Mouse (Mus musculus) hindbrain, embryonic 12.5 days (tissue): ENCODE measurements around the gene Gm12355. TPM values are rescaled to one million over a fixed set of nuclear protein-coding genes. Genes with fewer than 3 reads are reported as not detected.
A peak's percentile ranks its signal among the peaks of the same experiment; 100 is the strongest.

ENCODE experiments used
- ATAC-seq: fragments of 200-750 bp; cut with Nextera tagmentation; 2 replicates; pipeline ENCODE4 v1.8.0; 2017; ENCODE audit warnings: moderate TSS enrichment; ENCODE audit not compliant: low FRiP score
- H3K27ac ChIP-seq: fragments of 300-500 bp; sonication (generic); 2 replicates; pipeline ENCODE4 v1.5.1; 2016; ENCODE audit warnings: mild to moderate bottlenecking
- H3K27me3 ChIP-seq: fragments of 300-500 bp; sonication (generic); 2 replicates; pipeline ENCODE4 v1.6.1; 2016; ENCODE audit warnings: mild to moderate bottlenecking
- H3K36me3 ChIP-seq: fragments of 300-500 bp; sonication (generic); 2 replicates; pipeline ENCODE4 v1.6.1; 2016; ENCODE audit warnings: mild to moderate bottlenecking
- H3K4me1 ChIP-seq: fragments of 300-500 bp; sonication (generic); 2 replicates; pipeline ENCODE4 v1.6.1; 2016
- H3K4me2 ChIP-seq: fragments of 300-500 bp; sonication (generic); replicated peaks from 2 replicates; pipeline ENCODE4 v1.6.1; 2016; ENCODE audit warnings: mild to moderate bottlenecking
- H3K4me3 ChIP-seq: fragments of 300-500 bp; sonication (generic); 2 replicates; pipeline ENCODE4 v1.5.1; 2016; ENCODE audit warnings: mild to moderate bottlenecking
- H3K9ac ChIP-seq: fragments of 300-500 bp; sonication (generic); 2 replicates; pipeline ENCODE4 v1.6.1; 2016; ENCODE audit warnings: mild to moderate bottlenecking, moderate library complexity
- H3K9me3 ChIP-seq: fragments of 300-500 bp; sonication (generic); replicated peaks from 2 replicates; pipeline ENCODE4 v1.6.1; 2016; ENCODE audit warnings: mild to moderate bottlenecking
- WGBS: fragments of 180-500 bp; shearing (Covaris S2); methylation state at CpG from one replicate; pipeline ENCODE4 v1.1.7; 2016; 5-methylcytosine and 5-hydroxymethylcytosine counted together
- polyA plus RNA-seq: library from polyadenylated mRNA; unstranded; fragments of >200 nt; fragmentation: Nextera tagmentation; extraction: Ambion mirVana; gene quantifications from 2 replicates; pipeline ENCODE4 v1.2.1, GENCODE M21; 2016

Gene Gm12355
- polyA plus RNA-seq, 1 experiment from 2014 or later, result 0.49 TPM

DNA sequence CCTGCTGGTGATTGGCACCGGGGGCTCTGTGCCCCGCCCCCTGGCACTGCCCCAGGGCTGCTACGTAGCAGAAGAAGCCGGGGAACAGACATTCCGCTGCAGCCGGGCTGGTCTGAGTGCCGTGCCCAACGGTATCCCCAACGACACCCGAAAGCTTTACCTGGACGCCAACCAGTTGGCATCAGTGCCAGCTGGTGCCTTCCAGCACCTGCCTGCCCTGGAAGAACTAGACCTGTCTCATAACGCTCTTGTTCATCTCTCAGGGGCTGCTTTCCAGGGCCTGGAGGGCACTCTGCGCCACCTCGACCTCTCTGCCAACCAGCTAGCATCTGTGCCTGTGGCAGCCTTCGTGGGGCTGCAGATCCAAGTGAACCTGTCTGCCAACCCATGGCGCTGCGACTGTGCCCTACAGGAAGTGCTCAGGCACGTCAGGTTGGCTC is 26.6 kb downstream of the Gm12355 start:
- 65% methylated on average over 18 of the region's 18 CpGs for WGBS
- Histone ChIP-seq H3K36me3 (no peaks in the 10 kb centered on the region), H3K9me3 (no peaks in the 10 kb centered on the region), H3K9ac (no peak overlapping the region), H3K27me3 (peaks cover 43% of the 10 kb centered on the region), H3K4me2 (no peak overlapping the region), H3K4me1 (peaks cover 7% of the 10 kb centered on the region), H3K27ac (no peak overlapping the region), H3K4me3 (no peak overlapping the region)
- ATAC-seq, result no peak

GRCm38 (mm10) chr11:98597991-98598390 is 27.5 kb downstream of the Gm12355 start, which contains the start of gene Lrrc3c:
Lrrc3c (plus strand) TSS chr11:98598291.
- H3K4me2 ChIP-seq, result no peak within 1 kb of the TSS
- WGBS, result 79% methylated on average over 8 of the region's 8 CpGs
- no peak within 1 kb of the TSS for H3K9ac ChIP-seq

DNA sequence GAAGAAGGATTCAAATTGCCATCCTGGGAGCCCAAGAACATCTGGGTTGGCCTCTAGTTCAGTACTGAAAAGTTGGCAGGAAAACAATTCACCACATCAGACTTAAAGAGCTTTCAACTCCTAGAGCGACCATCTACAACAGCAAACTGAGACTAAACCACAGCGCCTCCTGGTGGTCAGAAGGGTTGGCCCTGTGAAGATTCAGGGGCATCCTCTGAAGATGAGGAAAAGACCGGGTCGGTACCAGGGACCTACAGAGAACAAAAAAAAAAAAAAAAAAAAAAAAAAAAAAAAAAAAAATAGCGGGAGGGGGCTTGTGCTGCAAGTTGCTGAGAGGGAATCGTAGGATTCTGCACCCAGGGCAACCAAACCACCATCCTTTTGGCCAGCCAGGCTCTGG is 28.1 kb downstream of the Gm12355 start:
- Histone ChIP-seq H3K4me3 (no peak overlapping the region), H3K4me2 (no peak overlapping the region), H3K27ac (no peak overlapping the region), H3K9me3 (no peaks in the 10 kb centered on the region), H3K4me1 (peaks cover 5% of the 10 kb centered on the region), H3K36me3 (no peaks in the 10 kb centered on the region), H3K9ac (no peak overlapping the region), H3K27me3 (peaks cover 46% of the 10 kb centered on the region)
- 36% methylated on average over 6 of the region's 6 CpGs for WGBS
- ATAC-seq, result no peak

More at GRCm38 (mm10) chr11:98597991-98598390, 27.5 kb downstream of the Gm12355 start, which contains the start of gene Lrrc3c:
- no peak within 1 kb of the TSS for H3K27ac ChIP-seq
- peaks cover 7% of the 10 kb centered on the region for H3K4me1 ChIP-seq
- H3K9me3 ChIP-seq, result no peaks in the 10 kb centered on the region
- no peak within 1 kb of the TSS for H3K4me3 ChIP-seq
- no peaks in the 10 kb centered on the region for H3K36me3 ChIP-seq
- no peak for ATAC-seq
- peaks cover 43% of the 10 kb centered on the region for H3K27me3 ChIP-seq

GRCm38 (mm10) chr11:98595955-98596354 is 29.5 kb downstream of the Gm12355 start:
- ATAC-seq, result no peak
- Histone ChIP-seq H3K4me2 (no peak overlapping the region), H3K9me3 (no peaks in the 10 kb centered on the region), H3K9ac (no peak overlapping the region), H3K27me3 (peaks cover 38% of the 10 kb centered on the region), H3K36me3 (no peaks in the 10 kb centered on the region), H3K27ac (no peak overlapping the region), H3K4me3 (no peak overlapping the region), H3K4me1 (no peaks in the 10 kb centered on the region)
- 88% methylated on average over 3 of the region's 3 CpGs for WGBS

DNA sequence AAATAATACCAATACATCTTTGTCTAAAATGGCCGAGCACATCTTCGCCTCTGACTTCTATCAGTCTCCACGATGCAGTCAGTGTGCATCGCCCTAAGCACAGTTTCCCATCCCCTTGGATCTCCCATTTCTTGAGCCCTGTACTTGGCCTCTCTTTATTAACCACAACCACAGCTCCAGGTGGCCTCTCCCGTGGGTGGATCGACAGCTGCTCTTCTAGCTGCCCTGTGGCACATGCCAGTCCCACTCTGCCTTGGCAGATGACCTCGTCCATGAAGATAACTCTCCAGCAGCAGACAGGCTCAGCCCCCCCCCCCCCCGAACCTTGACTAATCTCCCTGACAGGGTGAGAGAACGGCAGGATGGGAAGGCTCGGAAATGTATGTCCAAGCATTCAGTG is 30.0 kb downstream of the Gm12355 start:
- Histone ChIP-seq H3K9ac (no peak overlapping the region), H3K9me3 (no peaks in the 10 kb centered on the region), H3K4me2 (no peak overlapping the region), H3K27ac (no peak overlapping the region), H3K27me3 (peaks cover 33% of the 10 kb centered on the region), H3K4me1 (no peaks in the 10 kb centered on the region), H3K36me3 (no peaks in the 10 kb centered on the region), H3K4me3 (no peak overlapping the region)
- ATAC-seq, result no peak
- whole genome bisulfite sequencing, result 80% methylated on average over 10 of the region's 10 CpGs

- H3K9ac ChIP-seq, result no peak overlapping the region
- H3K27ac ChIP-seq, result no peak overlapping the region
- no peak for ATAC-seq
- no peaks in the 10 kb centered on the region for H3K9me3 ChIP-seq
- H3K4me2 ChIP-seq, result no peak overlapping the region
- 80% methylated on average over 6 of the region's 6 CpGs for WGBS
- no peak overlapping the region for H3K4me3 ChIP-seq
- H3K36me3 ChIP-seq, result no peaks in the 10 kb centered on the region
- no peaks in the 10 kb centered on the region for H3K4me1 ChIP-seq
- H3K27me3 ChIP-seq, result peaks cover 29% of the 10 kb centered on the region
Observed at GRCm38 (mm10) chr11:98595021-98595420, 30.4 kb downstream of the Gm12355 start.

DNA sequence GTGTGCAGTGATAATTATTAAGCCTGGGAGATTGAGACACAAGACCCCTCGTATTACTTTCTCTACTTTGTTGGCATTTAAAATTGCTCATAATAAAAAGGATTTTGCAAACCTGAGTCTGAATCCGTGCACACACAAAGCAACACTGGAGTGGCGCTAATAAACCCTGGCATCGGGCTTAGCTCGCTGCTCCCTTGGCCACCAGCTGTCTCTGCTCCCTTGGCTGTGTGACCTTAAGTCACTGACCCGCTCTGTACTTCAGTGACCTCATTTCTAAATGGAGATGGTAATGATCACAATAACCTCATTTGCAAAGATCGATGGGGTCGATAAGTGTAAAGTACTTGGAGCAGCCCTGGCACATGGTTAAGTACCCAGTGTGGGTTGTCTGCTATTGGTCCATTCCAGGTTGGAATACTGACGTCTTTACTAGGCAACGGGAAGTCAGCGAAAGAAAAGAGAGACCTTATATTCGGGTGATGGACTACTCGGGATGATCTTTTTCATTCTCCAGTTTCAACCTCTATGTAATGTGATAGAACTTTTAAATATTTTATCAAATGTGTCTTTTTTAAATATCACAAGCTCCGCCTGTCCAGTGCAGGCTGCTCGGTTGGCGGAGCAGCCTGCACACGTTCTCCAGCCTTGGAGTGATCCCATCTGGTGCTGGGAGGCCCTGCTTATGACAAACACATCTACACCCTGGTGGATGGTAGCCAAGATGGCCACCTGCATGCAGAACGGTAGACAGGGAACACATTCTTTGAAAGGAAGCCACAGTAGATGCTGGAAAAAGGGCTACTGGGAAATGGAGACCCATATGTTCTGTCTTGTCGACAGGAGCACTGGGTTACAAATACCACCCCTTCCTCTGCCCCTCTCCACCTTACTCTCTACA is 34.7 kb downstream of the Gm12355 start:
- no peaks in the 10 kb centered on the region for H3K36me3 ChIP-seq
- H3K9ac ChIP-seq, result no peak overlapping the region
- peaks cover 5% of the 10 kb centered on the region for H3K27me3 ChIP-seq
- H3K27ac ChIP-seq, result no peak overlapping the region
- no peak for ATAC-seq
- H3K9me3 ChIP-seq, result no peaks in the 10 kb centered on the region
- peaks cover 21% of the 10 kb centered on the region for H3K4me1 ChIP-seq
- H3K4me2 ChIP-seq, result no peak overlapping the region
- H3K4me3 ChIP-seq, result no peak overlapping the region
- 74% methylated on average over 19 of the region's 19 CpGs for WGBS

DNA sequence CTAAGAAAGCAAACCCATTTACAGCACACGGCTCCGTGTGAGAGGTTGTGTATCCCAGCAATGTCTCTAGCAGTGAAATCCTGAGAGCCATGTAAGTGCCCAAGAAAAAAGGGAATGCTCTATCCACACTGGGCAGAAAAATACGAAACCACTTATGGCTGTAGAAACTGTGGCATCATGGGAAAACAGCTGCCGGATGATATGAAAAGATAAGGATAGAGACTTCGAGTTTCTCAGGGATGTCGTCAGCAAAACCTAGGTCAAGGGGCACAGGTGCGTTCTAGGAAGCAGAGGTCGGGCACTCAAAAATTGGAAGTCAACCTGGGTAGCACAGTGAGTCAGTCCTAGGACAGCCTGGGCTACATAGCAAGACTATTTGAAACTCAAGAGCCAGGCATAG is 36.2 kb downstream of the Gm12355 start:
- H3K4me2 ChIP-seq, result no peak overlapping the region
- no peaks in the 10 kb centered on the region for H3K36me3 ChIP-seq
- H3K27me3 ChIP-seq, result peaks cover 5% of the 10 kb centered on the region
- H3K9me3 ChIP-seq, result no peaks in the 10 kb centered on the region
- no peak overlapping the region for H3K4me3 ChIP-seq
- H3K27ac ChIP-seq, result no peak overlapping the region
- 82% methylated on average over 8 of the region's 8 CpGs for WGBS
- ATAC-seq, result no peak
- H3K9ac ChIP-seq, result no peak overlapping the region
- H3K4me1 ChIP-seq, result peaks cover 34% of the 10 kb centered on the region

DNA sequence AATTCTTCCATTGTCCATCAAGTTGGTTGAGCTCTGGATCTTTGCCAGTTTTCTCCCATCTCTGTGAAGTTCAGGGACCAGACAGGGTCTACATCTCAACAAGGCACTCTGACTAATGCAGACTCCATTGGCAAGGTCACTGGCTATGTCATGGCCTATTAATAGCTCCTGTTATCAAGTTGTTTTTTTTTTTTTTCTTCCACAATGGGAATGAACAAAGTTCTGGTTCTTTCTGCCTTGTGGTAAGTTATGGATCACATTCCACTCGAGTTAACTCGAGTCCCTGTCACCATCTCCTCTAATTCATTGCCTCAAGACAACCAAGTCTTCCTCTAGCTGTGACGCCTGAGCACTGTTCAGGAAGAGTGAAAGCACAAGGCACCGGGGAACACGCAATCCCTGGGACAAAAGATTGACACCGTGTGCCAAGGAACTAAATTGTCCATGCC is 36.6 kb downstream of the Gm12355 start:
- Histone ChIP-seq H3K4me1 (peaks cover 34% of the 10 kb centered on the region), H3K4me3 (no peak overlapping the region), H3K36me3 (no peaks in the 10 kb centered on the region), H3K9me3 (no peaks in the 10 kb centered on the region), H3K27ac (no peak overlapping the region), H3K27me3 (peaks cover 5% of the 10 kb centered on the region), H3K4me2 (no peak overlapping the region), H3K9ac (no peak overlapping the region)
- WGBS, result 73% methylated on average over 6 of the region's 6 CpGs
- ATAC-seq, result no peak

DNA sequence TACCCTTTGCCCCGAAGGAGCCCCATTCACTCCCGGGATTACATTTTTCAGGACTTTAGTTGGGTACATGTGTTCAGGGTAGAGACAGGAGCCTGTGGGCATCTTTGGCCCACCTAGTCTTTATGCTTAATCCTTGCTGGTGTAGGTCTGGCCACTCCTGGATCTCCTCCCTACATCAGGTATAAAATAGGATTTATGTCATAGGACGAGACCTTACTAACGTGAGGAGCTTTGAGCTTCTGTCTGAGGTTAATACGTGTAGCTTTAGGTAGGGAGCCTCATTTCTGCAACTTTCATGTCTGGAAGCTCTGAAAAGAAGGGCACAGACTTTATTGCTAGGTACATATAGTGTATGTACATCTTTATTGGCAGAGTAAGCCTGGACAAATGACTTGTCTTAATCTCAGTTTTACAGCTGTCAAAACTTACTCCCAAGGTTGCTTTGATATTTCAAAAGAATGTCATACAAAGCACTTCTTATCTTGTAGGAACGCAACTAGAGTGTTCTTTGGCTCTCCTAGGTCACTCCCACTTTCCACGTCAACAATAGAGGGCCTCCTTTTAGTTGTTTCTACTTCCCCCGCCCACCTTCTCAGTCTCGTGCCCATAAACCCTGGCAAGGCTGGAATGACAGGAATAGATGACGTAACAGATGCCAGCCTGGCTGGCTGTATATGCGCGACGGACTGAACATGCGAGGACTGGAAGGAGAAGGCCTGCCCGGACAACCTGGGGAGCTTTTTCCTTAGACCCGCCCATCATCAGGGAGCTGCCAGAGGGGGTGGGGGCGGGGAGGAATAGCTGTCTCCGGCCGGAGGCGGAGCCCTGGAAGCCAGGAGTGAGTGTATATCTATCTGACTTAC is 37.5 kb downstream of the Gm12355 start:
- WGBS, result 7% methylated on average over 19 of the region's 20 CpGs
- peak overlapping the region; percentile 86 for H3K4me3 ChIP-seq
- peaks cover 5% of the 10 kb centered on the region for H3K27me3 ChIP-seq
- H3K4me2 ChIP-seq, result peak overlapping the region; percentile 93
- H3K9ac ChIP-seq, result peak overlapping the region; percentile 90
- H3K27ac ChIP-seq, result peak overlapping the region; percentile 86
- peaks cover 8% of the 10 kb centered on the region for H3K36me3 ChIP-seq
- H3K9me3 ChIP-seq, result no peaks in the 10 kb centered on the region
- ATAC-seq, result 0 out of 2 replicates have a peak, but pooled peaks have one; percentile 7
- peaks cover 34% of the 10 kb centered on the region for H3K4me1 ChIP-seq

DNA sequence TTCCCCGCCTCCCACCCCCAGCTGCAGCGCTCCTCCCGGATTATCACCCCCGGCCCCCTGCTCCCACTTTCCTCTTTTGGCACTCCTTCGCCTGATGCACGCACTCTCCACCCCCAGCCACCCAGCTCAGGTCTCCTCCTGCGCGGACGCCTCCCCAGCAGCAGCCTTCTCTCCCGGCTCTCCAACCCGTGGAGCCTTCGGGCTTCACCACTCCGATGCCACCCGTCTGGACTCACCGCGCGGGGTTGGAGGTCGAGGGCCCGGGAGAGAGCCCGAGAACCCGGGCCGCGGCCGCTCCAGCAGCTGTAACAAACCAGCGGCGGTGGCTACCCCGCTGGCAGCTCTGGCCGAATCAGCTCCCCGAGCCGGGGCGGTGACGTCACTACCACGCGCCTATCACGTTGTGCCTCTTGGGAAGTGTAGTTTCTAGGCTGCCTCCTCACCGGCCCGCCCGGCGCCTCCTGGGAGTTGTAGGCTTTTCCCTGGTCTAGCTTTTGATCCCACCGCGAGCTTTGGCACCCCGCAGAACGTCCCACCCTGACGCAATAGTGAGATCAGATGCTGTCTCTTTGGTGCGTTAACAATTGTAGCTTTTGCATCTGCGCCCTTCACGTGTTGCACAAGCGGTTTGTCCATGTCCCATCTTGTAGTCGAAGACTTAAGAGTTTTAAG is 38.4 kb downstream of the Gm12355 start, which contains the start of gene Ormdl3:
Gene Ormdl3, minus strand, starts transcription at position 477 of the 672 bp plus-strand sequence.
- H3K4me1 ChIP-seq, result peaks cover 34% of the 10 kb centered on the region
- H3K4me3 ChIP-seq, result peak within 1 kb of the TSS; percentile 86
- peak within 1 kb of the TSS; percentile 93 for H3K4me2 ChIP-seq
- H3K36me3 ChIP-seq, result peaks cover 17% of the 10 kb centered on the region
- H3K27me3 ChIP-seq, result no peaks in the 10 kb centered on the region
- peak within 1 kb of the TSS; percentile 86 for H3K27ac ChIP-seq
- H3K9me3 ChIP-seq, result no peaks in the 10 kb centered on the region
- under 1% methylated on average over 49 of the region's 49 CpGs for WGBS
- peak within 1 kb of the TSS; percentile 90 for H3K9ac ChIP-seq
- peak; percentile 96 for ATAC-seq
